Mouse (Mus musculus) adrenal gland, postnatal 14 days (tissue): ENCODE measurements around the gene Zcchc7. TPM values are rescaled to one million over a fixed set of nuclear protein-coding genes. Genes with fewer than 3 reads are reported as not detected.
"Not testable (repeated sequence)": the region's sequence is repeated elsewhere in the genome, so short reads cannot be mapped to it uniquely, and the experiment has no call there.

ENCODE experiments used
- DNase-seq: peaks from one replicate; pipeline ENCODE4 v3.0.0; 2021; ENCODE audit warnings: mixed read lengths
- total RNA-seq: library from RNA; stranded (reverse); gene quantifications from 2 replicates; pipeline ENCODE4 v1.2.3, GENCODE M21; 2021

The Zcchc7 gene
- total RNA-seq, 1 experiment from 2014 or later: 46.8 TPM

- not testable (repeated sequence) for DNase-seq
Measured at GRCm38 (mm10) chr4:44757131-44757530, 1.5 kb downstream of the Zcchc7 start.

- DNase-seq: no peak
Measured at GRCm38 (mm10) chr4:44774890-44775289, 19.2 kb downstream of the Zcchc7 start.

GRCm38 (mm10) chr4:44776651-44777050 is 21.0 kb downstream of the Zcchc7 start:
- DNase-seq: peak; percentile 75

GRCm38 (mm10) chr4:44777101-44777500 is 21.4 kb downstream of the Zcchc7 start:
- DNase-seq: no peak

GRCm38 (mm10) chr4:44777711-44778110 is 22.0 kb downstream of the Zcchc7 start:
- no peak for DNase-seq

- DNase-seq: peak; percentile 19
Measured at GRCm38 (mm10) chr4:44778316-44778715, 22.6 kb downstream of the Zcchc7 start.

- DNase-seq: no peak
Measured at GRCm38 (mm10) chr4:44780462-44781157, 24.9 kb downstream of the Zcchc7 start.

GRCm38 (mm10) chr4:44781494-44781893 is 25.8 kb downstream of the Zcchc7 start:
- no peak for DNase-seq

GRCm38 (mm10) chr4:44783566-44784292 is 28.1 kb downstream of the Zcchc7 start:
- no peak for DNase-seq

GRCm38 (mm10) chr4:44812855-44813254 is 57.2 kb downstream of the Zcchc7 start:
- DNase-seq: no peak

- DNase-seq: no peak
Measured at GRCm38 (mm10) chr4:44813770-44814169, 58.1 kb downstream of the Zcchc7 start.

- DNase-seq: no peak
Measured at GRCm38 (mm10) chr4:44816584-44816983, 60.9 kb downstream of the Zcchc7 start.

GRCm38 (mm10) chr4:44830609-44831008 is 74.9 kb downstream of the Zcchc7 start:
- DNase-seq: no peak

GRCm38 (mm10) chr4:44851835-44852251 is 96.2 kb downstream of the Zcchc7 start:
- no peak for DNase-seq

- no peak for DNase-seq
Measured at GRCm38 (mm10) chr4:44871591-44871990, 115.9 kb downstream of the Zcchc7 start.

GRCm38 (mm10) chr4:44872048-44872447 is 116.4 kb downstream of the Zcchc7 start:
- DNase-seq: no peak

- no peak for DNase-seq
Measured at GRCm38 (mm10) chr4:44880065-44880623, 124.5 kb downstream of the Zcchc7 start.

GRCm38 (mm10) chr4:44886143-44886542 is 130.5 kb downstream of the Zcchc7 start:
- no peak for DNase-seq

- no peak for DNase-seq
Measured at GRCm38 (mm10) chr4:44891344-44891743, 135.7 kb downstream of the Zcchc7 start.

- DNase-seq: peak; percentile 36
Measured at GRCm38 (mm10) chr4:44905651-44906271, 150.1 kb downstream of the Zcchc7 start.

- DNase-seq: no peak
Measured at GRCm38 (mm10) chr4:44906399-44906798, 150.7 kb downstream of the Zcchc7 start.

GRCm38 (mm10) chr4:44910065-44910464 is 154.4 kb downstream of the Zcchc7 start:
- no peak for DNase-seq

GRCm38 (mm10) chr4:44910857-44911256 is 155.2 kb downstream of the Zcchc7 start:
- no peak for DNase-seq
